Mouse (Mus musculus) forebrain, embryonic 16.5 days (tissue): ENCODE results near the gene Dcst2. TPM values are rescaled to one million over a fixed set of nuclear protein-coding genes. Genes with fewer than 3 reads are reported as not detected.

Source experiments
- ATAC-seq: fragments of 200-750 bp; cut with Nextera tagmentation; 2 replicates; pipeline ENCODE4 v1.8.0; 2017; ENCODE audit warnings: mild to moderate bottlenecking, moderate library complexity
- H3K27ac ChIP-seq: fragments of 300-500 bp; sonication (generic); 2 replicates; pipeline ENCODE4 v1.5.1; 2014; ENCODE audit warnings: low read length, control low read depth
- H3K27me3 ChIP-seq: fragments of 300-500 bp; sonication (generic); replicated peaks from 2 replicates; pipeline ENCODE4 v1.6.1; 2014; ENCODE audit warnings: low read length; ENCODE audit not compliant: control insufficient read depth, insufficient read depth
- H3K36me3 ChIP-seq: fragments of 300-500 bp; sonication (generic); 2 replicates; pipeline ENCODE4 v1.6.1; 2014; ENCODE audit not compliant: control insufficient read depth, insufficient read depth
- H3K4me1 ChIP-seq: fragments of 300-500 bp; sonication (generic); replicated peaks from 2 replicates; pipeline ENCODE4 v1.6.1; 2014; ENCODE audit warnings: low read length; ENCODE audit not compliant: control insufficient read depth, insufficient read depth
- H3K4me2 ChIP-seq: fragments of 300-500 bp; sonication (generic); 2 replicates; pipeline ENCODE4 v1.6.1; 2014; ENCODE audit warnings: mild to moderate bottlenecking, low read length, control low read depth
- H3K4me3 ChIP-seq: fragments of 300-500 bp; sonication (generic); replicated peaks from 2 replicates; pipeline ENCODE4 v1.5.1; 2014; ENCODE audit warnings: mild to moderate bottlenecking, low read length, control low read depth
- H3K9ac ChIP-seq: fragments of 300-500 bp; sonication (generic); replicated peaks from 2 replicates; pipeline ENCODE4 v1.6.1; 2014; ENCODE audit warnings: low read depth, low read length, control low read depth
- H3K9me3 ChIP-seq: fragments of 300-500 bp; sonication (generic); 2 replicates; pipeline ENCODE4 v1.6.1; 2016; ENCODE audit warnings: low read length; ENCODE audit not compliant: control insufficient read depth
- WGBS: fragments of 180-500 bp; shearing (Covaris S2); extraction: QIAGEN DNeasy Blood & Tissue Kit; methylation state at CpG from one replicate; pipeline ENCODE4 v1.1.7; 2014; 5-methylcytosine and 5-hydroxymethylcytosine counted together
- polyA plus RNA-seq: library from polyadenylated mRNA; unstranded; fragments of >200 nt; fragmentation: Nextera tagmentation; extraction: Ambion mirVana; gene quantifications from 2 replicates; pipeline ENCODE4 v1.2.1, GENCODE M21; 2015

Dcst2 gene
- polyA plus RNA-seq, 1 experiment from 2014 or later, result not detected

DNA sequence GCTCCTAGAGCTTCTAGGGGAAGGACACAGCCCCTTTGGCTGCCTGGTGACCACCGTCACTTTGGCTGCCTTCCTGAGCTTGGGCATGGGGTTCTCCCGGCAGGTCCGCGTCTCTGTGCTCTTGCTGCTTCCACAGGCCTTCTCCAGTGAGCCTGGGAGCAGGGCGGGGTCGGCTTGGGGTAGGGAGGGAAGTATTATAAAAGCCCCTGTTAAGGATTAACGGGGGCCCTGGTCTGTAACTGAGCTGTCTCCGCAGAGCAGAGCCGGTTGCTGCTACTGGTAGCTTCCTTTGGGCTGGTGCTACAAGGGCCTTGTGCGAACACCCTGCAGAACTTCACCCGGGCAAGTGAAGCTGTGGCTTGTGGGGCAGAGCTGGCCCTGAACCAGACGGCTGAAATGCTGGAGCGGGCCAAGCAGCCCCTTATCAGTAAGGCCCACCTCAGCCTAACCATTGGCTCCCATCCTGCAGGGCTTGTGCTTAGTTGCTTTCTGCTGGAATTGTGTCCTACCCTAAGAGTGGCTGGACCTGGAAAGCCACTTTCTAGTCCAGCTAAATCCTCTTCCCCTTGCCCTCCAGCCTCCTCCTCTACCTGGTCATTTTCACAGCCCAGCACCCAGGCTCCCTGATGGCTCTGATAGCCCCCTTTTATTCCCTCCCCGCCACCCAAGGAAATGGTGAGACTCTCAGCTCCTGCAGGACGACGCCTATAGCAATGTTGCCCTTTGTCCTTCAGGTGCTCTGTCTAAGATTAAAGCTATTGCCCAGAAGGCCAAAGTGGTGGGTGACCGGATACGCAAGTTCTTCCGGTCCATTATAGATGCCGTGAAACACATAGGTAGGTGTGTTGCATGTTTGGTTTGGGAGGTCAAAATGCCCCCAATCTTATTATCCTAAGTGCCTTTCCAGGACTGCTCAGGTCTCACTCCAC, 4.0 kb downstream of the Dcst2 start:
- ATAC-seq, result no peak

DNA sequence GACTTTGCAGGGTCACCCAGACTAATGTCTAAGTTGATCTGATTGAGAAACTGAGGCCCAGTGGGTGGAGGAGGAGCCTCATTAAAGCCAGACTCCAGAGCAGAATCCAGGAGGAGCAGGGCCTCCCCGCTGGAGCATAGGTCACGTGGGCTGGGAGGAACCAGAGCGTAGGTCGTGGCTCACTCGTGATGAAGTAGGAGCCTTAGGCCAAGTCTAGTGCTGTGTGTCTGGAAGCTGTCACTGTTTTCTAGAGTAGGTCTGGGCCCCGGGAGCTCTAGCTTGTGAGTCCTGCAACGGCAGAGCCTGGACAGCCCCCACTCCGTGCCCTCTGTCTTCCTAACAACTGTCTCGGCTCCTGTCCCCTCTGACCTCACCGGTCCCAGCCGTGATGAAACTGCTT, 5.6 kb downstream of the Dcst2 start:
- Histone ChIP-seq H3K27ac (no peak overlapping the region), H3K4me1 (no peaks in the 10 kb centered on the region), H3K4me2 (no peak overlapping the region), H3K27me3 (no peaks in the 10 kb centered on the region), H3K4me3 (no peak overlapping the region), H3K9ac (no peak overlapping the region), H3K36me3 (no peaks in the 10 kb centered on the region), H3K9me3 (no peaks in the 10 kb centered on the region)
- 73% methylated on average over 11 of the region's 11 CpGs for WGBS
- no peak for ATAC-seq

More for the DNA sequence above, 4.0 kb downstream of the Dcst2 start:
- Histone ChIP-seq H3K27ac (no peak overlapping the region), H3K4me1 (no peaks in the 10 kb centered on the region), H3K9me3 (no peaks in the 10 kb centered on the region), H3K27me3 (no peaks in the 10 kb centered on the region), H3K4me2 (no peak overlapping the region), H3K36me3 (no peaks in the 10 kb centered on the region), H3K4me3 (no peak overlapping the region), H3K9ac (no peak overlapping the region)
- 77% methylated on average over 20 of the region's 20 CpGs for WGBS

DNA sequence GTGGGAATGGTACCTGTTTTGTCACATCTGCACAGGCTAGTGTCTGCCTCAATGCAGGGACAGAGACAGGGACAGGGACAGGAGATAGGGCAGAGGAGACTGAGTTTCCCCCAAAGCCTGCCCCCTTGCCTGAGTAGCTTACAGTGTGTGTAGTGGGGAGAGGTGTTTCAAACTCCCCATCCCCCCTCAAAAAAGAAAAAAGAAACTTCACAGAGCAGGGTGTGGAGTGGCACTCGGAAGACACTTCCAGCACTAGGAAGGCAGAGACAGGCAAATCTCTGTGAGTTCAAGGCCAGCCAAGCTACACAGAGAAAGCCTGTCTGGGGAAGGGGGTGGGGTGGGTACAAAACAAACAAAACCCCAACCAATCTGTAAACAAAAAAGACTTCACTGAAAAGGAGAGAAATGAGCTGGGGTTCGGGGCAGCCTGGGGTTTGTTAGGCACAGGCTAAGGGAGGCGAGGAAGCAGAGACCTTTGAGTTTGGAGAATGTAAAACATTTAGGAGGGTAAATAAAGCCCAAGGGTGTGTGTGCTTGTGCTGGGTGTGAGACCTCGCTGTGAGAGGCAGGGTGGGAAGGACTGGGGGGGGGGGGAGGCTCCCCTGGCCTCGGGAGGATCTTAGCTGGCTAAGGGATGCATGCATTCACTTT, 11.9 kb downstream of the Dcst2 start:
- peaks cover 8% of the 10 kb centered on the region for H3K4me1 ChIP-seq

DNA sequence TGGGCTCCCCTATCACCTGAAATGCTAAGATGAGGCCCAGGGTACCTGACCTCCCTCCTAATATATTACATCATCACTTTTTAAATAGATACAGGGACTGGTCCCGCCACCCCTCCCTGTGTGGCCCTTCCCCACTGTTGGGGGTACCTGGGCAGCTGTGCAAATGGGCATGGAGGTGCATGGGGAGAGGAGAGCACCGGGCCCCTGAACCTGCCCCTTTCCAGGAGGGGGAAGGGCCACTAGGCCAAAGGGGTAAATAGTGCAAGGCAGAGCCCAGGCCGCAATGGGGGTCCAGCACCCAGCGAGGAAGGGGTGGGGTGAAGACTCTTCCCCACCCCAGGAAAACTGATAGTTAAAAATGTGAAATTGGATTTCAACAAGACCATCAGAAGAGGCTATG, 16.1 kb downstream of the Dcst2 start:
- Histone ChIP-seq H3K4me2 (peak overlapping the region; percentile 92), H3K4me3 (no peak overlapping the region; the same call in 1 of the 2 replicates), H3K36me3 (no peaks in the 10 kb centered on the region), H3K4me1 (peaks cover 12% of the 10 kb centered on the region), H3K9me3 (no peaks in the 10 kb centered on the region), H3K27ac (no peak overlapping the region), H3K9ac (peak overlapping the region; percentile 86), H3K27me3 (no peaks in the 10 kb centered on the region)
- 74% methylated on average over 4 of the region's 4 CpGs for WGBS
- ATAC-seq, result no peak; the same call in 1 of the 2 replicates

More for the DNA sequence above, 11.9 kb downstream of the Dcst2 start:
- Histone ChIP-seq H3K36me3 (no peaks in the 10 kb centered on the region), H3K27me3 (no peaks in the 10 kb centered on the region), H3K4me3 (no peak overlapping the region), H3K9ac (no peak overlapping the region), H3K27ac (no peak overlapping the region), H3K4me2 (no peak overlapping the region), H3K9me3 (no peaks in the 10 kb centered on the region)
- WGBS, result 38% methylated on average over 5 of the region's 5 CpGs
- ATAC-seq, result no peak

DNA sequence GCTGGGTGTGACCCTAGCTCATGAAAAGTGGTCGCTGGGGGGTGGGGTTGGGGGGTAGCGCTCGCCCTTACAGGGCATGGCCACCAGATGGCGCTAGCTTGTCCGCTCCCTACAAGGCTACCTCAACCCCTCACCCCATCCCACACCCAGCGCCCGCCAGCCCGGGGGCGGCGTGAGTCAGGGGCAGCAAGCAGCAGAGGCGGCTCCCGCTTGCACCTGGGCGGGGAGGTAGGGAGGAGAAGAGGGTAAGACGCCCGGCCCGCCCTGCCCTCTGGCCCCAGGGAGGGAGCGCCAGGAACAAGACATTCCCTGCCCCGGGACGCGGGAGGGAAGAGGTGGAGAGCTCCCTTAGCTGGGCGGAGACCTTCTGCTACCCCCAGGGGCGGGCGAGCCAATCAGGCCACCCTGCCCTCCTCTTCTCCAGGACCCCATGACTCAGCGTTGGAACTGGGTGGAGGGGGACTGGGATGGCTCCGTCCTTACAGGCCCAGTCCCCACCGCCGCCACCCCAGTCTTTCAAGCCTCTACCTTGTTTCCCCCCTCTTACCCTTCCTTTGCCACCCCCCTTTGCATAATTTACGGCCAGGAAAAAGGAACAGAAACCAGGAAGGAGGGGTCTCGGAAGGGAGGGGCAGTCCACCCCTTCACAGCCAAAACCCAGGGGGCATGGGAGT, 16.8 kb downstream of the Dcst2 start:
- no peaks in the 10 kb centered on the region for H3K9me3 ChIP-seq
- H3K36me3 ChIP-seq, result no peaks in the 10 kb centered on the region
- H3K4me2 ChIP-seq, result peak overlapping the region; percentile 92
- ATAC-seq, result peak; percentile 88
- H3K27me3 ChIP-seq, result no peaks in the 10 kb centered on the region
- peaks cover 12% of the 10 kb centered on the region for H3K4me1 ChIP-seq
- H3K9ac ChIP-seq, result peak overlapping the region; percentile 86
- WGBS, result under 1% methylated on average over 27 of the region's 29 CpGs
- H3K4me3 ChIP-seq, result peak overlapping the region; percentile 63
- no peak overlapping the region for H3K27ac ChIP-seq

DNA sequence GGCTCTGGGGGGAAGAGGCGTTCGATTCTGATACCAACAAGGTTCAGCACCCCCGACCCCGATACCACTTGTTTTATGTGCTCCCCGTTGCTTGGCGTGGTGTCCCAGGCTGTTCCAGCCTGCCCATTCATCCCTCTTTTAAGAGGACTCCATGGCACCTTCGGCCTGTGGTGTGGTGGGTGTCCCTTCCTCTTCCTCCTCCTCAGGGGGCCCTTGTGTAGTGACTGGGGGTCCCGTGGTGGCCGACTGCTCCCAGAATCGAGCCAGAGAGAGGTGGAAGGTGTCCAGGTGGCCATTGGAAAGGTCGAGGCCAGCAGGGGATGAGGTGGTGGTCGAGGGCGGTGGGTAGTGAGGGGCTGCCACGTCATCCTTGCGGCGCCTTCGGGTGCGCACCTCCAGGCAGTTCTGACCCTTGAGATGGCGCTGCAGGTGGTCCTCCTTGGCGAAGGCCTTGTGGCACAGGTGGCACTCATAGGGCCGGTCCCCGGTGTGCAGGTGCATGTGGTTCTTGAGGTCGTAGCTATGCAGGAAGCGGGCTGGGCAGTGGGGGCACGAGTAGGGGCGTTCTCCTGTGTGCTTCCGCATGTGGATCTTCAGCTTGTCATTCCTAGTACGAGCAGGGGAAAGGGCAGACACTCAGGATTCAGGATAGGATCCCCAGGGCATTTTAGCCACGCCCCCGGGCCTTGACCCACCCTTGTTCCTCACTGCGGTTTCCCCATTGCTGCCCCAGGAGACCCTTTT, 17.8 kb downstream of the Dcst2 start:
- 88% methylated on average over 31 of the region's 31 CpGs for WGBS
- Histone ChIP-seq H3K9ac (no peak overlapping the region), H3K27me3 (no peaks in the 10 kb centered on the region), H3K4me2 (no peak overlapping the region; the same call in 1 of the 2 replicates), H3K4me1 (peaks cover 12% of the 10 kb centered on the region), H3K36me3 (no peaks in the 10 kb centered on the region), H3K9me3 (no peaks in the 10 kb centered on the region), H3K27ac (no peak overlapping the region), H3K4me3 (no peak overlapping the region)
- ATAC-seq, result no peak

DNA sequence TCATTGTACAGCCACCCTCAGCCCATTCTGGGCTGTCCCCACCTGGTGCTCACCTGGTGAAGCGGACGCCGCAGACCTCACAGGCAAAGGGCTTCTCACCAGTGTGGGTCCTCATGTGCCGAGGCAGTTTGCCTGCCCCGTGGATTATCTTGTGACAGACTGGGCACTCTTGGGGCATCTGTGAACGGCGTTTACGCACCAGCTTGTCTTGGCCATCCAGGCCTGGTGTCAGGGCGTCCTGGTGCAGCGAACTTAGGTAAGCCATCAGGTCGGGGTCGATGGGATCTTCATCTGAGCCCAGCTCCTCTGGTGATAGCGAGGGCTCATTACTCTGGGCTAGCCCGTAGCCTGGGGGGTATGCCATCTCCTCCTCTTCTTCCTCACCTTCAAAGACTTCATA, 18.5 kb downstream of the Dcst2 start:
- H3K27ac ChIP-seq, result no peak overlapping the region
- H3K4me2 ChIP-seq, result no peak overlapping the region
- no peak overlapping the region for H3K4me3 ChIP-seq
- no peaks in the 10 kb centered on the region for H3K36me3 ChIP-seq
- H3K9ac ChIP-seq, result no peak overlapping the region
- ATAC-seq, result no peak
- H3K9me3 ChIP-seq, result no peaks in the 10 kb centered on the region
- H3K27me3 ChIP-seq, result no peaks in the 10 kb centered on the region
- H3K4me1 ChIP-seq, result peaks cover 12% of the 10 kb centered on the region
- 92% methylated on average over 14 of the region's 14 CpGs for WGBS

DNA sequence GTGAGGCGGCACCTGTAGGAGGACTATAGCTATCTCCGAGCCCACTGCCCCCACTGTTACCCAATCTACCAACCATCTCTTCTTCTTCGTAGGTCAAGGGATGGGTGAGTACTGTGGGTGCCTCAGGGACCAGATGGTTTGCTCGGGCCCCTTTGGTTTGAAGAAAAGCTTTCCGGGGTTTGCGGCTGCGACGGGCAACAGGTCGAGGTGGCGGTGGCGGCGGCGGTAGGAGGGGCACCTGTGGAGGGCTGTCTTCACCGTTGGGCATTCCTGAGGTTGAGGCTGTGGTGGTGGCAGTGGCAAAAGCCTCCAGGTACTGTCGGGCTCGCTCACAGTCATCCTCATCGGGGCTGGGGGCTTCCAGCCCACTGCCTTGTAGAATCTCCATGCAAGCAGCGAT, 18.9 kb downstream of the Dcst2 start:
- H3K9me3 ChIP-seq, result no peaks in the 10 kb centered on the region
- peaks cover 12% of the 10 kb centered on the region for H3K4me1 ChIP-seq
- no peaks in the 10 kb centered on the region for H3K36me3 ChIP-seq
- no peak for ATAC-seq
- no peaks in the 10 kb centered on the region for H3K27me3 ChIP-seq
- no peak overlapping the region for H3K4me3 ChIP-seq
- no peak overlapping the region for H3K4me2 ChIP-seq
- WGBS, result 95% methylated on average over 18 of the region's 18 CpGs
- H3K9ac ChIP-seq, result no peak overlapping the region
- H3K27ac ChIP-seq, result no peak overlapping the region
